Mouse (Mus musculus) hindbrain, embryonic 11.5 days (tissue): Measurements from ENCODE around the gene Ppp1r3g. TPM values are rescaled to one million over a fixed set of nuclear protein-coding genes. Genes with fewer than 3 reads are reported as not detected.

Source experiments
- ATAC-seq: fragments of 200-750 bp; cut with Nextera tagmentation; 2 replicates; pipeline ENCODE4 v1.8.0; 2017; ENCODE audit warnings: mild to moderate bottlenecking, moderate TSS enrichment, moderate library complexity; ENCODE audit not compliant: low FRiP score
- DNase-seq: peaks from one replicate; pipeline ENCODE4 v3.0.0-alpha.2; 2015; ENCODE audit warnings: low spot score
- H3K27ac ChIP-seq: fragments of 300-500 bp; sonication (generic); 2 replicates; pipeline ENCODE4 v1.5.1; 2014; ENCODE audit warnings: mild to moderate bottlenecking, low read depth, low read length
- H3K27me3 ChIP-seq: fragments of 300-500 bp; sonication (generic); 2 replicates; pipeline ENCODE4 v1.6.1; 2014; ENCODE audit warnings: mild to moderate bottlenecking, low read length, moderate library complexity, mixed read lengths; ENCODE audit not compliant: control insufficient read depth, insufficient read depth
- H3K36me3 ChIP-seq: fragments of 300-500 bp; sonication (generic); 2 replicates; pipeline ENCODE4 v1.6.1; 2014; ENCODE audit warnings: mild to moderate bottlenecking, low read length, moderate library complexity, mixed read lengths; ENCODE audit not compliant: control insufficient read depth, insufficient read depth
- H3K4me1 ChIP-seq: fragments of 300-500 bp; sonication (generic); replicated peaks from 2 replicates; pipeline ENCODE4 v1.6.1; 2014; ENCODE audit warnings: low read length, mixed read lengths; ENCODE audit not compliant: control insufficient read depth, insufficient read depth
- H3K4me2 ChIP-seq: fragments of 300-500 bp; sonication (generic); replicated peaks from 2 replicates; pipeline ENCODE4 v1.6.1; 2014; ENCODE audit warnings: mild to moderate bottlenecking, low read depth, low read length
- H3K4me3 ChIP-seq: fragments of 300-500 bp; sonication (generic); 2 replicates; pipeline ENCODE4 v1.5.1; 2014; ENCODE audit warnings: low read depth, low read length
- H3K9ac ChIP-seq: fragments of 300-500 bp; sonication (generic); 2 replicates; pipeline ENCODE4 v1.6.1; 2014; ENCODE audit warnings: low read depth, low read length
- H3K9me3 ChIP-seq: fragments of 300-500 bp; sonication (generic); 2 replicates; pipeline ENCODE4 v1.6.1; 2016; ENCODE audit warnings: low read length; ENCODE audit not compliant: control insufficient read depth
- WGBS: fragments of 180-500 bp; shearing (Covaris S2); extraction: QIAGEN DNeasy Blood & Tissue Kit; methylation state at CpG from one replicate; pipeline ENCODE4 v1.1.7; 2014; 5-methylcytosine and 5-hydroxymethylcytosine counted together
- polyA plus RNA-seq: library from polyadenylated mRNA; unstranded; fragments of >200 nt; fragmentation: Nextera tagmentation; extraction: Ambion mirVana; gene quantifications from 2 replicates; pipeline ENCODE4 v1.2.1, GENCODE M21; 2014

Ppp1r3g gene
- polyA plus RNA-seq, 1 experiment from 2014 or later: 0.76 TPM

DNA sequence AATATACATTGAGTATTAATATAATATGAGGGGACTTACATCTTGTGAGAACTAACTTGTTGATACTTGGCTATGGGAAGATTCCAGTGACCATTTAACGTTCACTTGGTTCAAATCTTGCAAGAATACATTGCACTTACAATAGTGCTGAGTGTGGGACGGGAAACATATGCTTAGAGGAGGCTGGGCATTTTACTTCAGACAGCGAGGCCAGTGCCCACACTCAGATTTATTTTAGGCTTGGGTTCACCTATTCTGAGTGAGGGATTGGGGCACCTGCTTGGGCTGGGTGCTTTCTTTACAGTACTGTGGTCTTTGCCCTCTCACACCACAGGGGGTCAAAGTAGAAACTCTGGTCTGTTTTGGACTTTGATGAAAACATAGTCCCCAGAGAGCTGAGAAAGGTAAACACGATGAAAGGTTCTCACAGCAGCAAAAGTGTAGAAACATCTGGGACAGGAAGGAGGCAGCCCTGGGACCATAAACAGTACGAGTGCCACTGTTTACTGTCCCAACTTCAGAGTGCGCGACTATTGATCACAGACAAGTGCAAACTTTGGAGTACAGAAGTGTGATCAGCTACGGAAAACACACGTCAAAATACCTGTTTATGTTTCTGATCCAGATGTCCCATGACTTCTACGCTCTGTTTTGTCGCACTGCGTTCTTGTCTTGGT lies 890 bp downstream of the Ppp1r3g start:
- no peak overlapping the region for H3K27ac ChIP-seq
- no peak for ATAC-seq
- H3K27me3 ChIP-seq: no peaks in the 10 kb centered on the region
- no peaks in the 10 kb centered on the region for H3K36me3 ChIP-seq
- no peak overlapping the region for H3K9ac ChIP-seq
- H3K4me2 ChIP-seq: no peak overlapping the region
- WGBS: 75% methylated on average over 12 of the region's 12 CpGs
- no peak overlapping the region for H3K4me3 ChIP-seq
- H3K4me1 ChIP-seq: no peaks in the 10 kb centered on the region
- no peaks in the 10 kb centered on the region for H3K9me3 ChIP-seq
- no peak for DNase-seq

DNA sequence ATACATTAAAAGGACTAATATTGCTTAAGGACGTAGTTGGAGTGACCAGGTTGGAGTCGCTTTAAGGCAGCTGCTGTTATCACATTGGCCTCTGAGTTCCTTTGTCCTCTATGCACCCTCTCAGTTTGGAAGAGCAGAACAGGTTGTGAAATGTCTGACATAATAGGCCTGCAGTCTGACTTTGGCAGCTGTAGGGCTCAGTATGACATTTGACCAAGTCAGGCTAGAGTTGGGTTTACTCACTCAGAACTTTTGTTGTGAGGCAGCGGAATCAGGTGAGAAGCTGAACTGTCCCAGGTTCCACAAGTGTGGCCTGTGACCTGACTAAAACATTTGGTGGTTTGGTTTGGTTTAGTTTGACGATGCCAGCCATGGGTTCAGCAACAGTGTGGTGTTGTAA lies 4.9 kb downstream of the Ppp1r3g start:
- DNase-seq (no peak), ATAC-seq (no peak)
- H3K4me2 ChIP-seq: no peak overlapping the region
- over 99% methylated on average over 4 of the region's 4 CpGs for WGBS
- H3K9me3 ChIP-seq: no peaks in the 10 kb centered on the region
- no peaks in the 10 kb centered on the region for H3K36me3 ChIP-seq
- peaks cover 5% of the 10 kb centered on the region for H3K27me3 ChIP-seq
- H3K9ac ChIP-seq: no peak overlapping the region
- no peaks in the 10 kb centered on the region; the same call in 1 of the 2 replicates for H3K4me1 ChIP-seq
- H3K4me3 ChIP-seq: no peak overlapping the region
- H3K27ac ChIP-seq: no peak overlapping the region

DNA sequence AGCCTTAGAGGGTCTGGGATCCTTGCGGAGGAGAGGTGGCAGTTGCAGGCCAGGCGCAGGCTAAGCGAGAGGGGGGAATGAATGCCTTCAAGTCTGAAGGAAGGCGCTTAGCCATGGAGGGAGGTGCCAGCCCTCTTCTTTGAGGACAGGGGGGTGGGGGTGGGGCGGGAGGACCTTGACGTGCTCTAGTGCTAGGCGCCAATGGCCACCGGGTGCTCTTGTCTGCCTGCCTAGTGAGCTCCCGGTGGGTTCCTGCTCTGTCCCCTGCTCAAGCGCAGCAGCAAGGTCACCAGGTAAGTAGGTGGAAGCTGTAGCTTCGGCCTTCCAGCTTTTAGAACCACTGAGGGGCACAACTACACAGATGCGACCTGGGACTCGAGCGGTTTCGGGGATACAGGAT lies 9.1 kb downstream of the Ppp1r3g start:
- no peaks in the 10 kb centered on the region for H3K36me3 ChIP-seq
- DNase-seq (no peak), ATAC-seq (peak; percentile 42; the same call in 1 of the 2 replicates)
- 1% methylated on average over 15 of the region's 15 CpGs for WGBS
- peak overlapping the region; percentile 62 for H3K4me3 ChIP-seq
- no peak overlapping the region for H3K27ac ChIP-seq
- peak overlapping the region; percentile 100 for H3K4me2 ChIP-seq
- H3K27me3 ChIP-seq: peaks cover 12% of the 10 kb centered on the region
- H3K9me3 ChIP-seq: no peaks in the 10 kb centered on the region
- no peak overlapping the region for H3K9ac ChIP-seq
- no peaks in the 10 kb centered on the region; the same call in 1 of the 2 replicates for H3K4me1 ChIP-seq

DNA sequence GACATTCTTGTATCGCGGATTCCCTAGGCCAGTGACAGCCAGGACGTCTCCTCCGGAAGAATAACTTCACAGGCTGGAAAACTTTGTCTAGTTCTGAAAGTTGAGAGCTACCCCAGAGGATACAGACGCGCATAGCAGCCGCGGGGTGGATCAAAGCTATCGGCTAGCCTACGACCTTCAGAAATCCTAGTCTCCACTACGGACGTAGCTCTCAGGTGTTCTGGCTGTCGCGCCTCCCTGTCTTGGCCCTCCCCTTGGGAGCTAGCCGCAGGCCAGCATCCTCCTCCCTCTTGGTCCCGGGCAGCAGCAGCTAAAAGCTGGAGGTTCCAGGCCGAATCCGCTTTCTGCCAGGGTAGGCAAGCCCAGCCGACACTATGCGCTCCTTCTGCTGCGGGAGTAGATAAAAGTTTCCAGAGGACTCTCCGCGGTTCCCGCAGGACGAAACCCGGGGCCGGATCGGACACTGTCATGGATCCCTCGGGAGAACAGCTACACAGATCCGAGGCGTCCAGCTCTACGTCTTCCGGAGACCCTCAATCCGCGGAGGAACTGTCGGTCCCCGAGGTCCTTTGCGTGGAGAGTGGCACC lies 9.6 kb downstream of the Ppp1r3g start:
- Histone ChIP-seq H3K4me1 (no peaks in the 10 kb centered on the region; the same call in 1 of the 2 replicates), H3K27ac (no peak overlapping the region), H3K27me3 (peaks cover 12% of the 10 kb centered on the region), H3K4me3 (peak overlapping the region; percentile 62), H3K36me3 (no peaks in the 10 kb centered on the region), H3K9ac (peak overlapping the region; percentile 50), H3K9me3 (no peaks in the 10 kb centered on the region), H3K4me2 (peak overlapping the region; percentile 100)
- under 1% methylated on average over 38 of the region's 38 CpGs for WGBS
- DNase-seq (peak; percentile 53), ATAC-seq (peak; percentile 73)

DNA sequence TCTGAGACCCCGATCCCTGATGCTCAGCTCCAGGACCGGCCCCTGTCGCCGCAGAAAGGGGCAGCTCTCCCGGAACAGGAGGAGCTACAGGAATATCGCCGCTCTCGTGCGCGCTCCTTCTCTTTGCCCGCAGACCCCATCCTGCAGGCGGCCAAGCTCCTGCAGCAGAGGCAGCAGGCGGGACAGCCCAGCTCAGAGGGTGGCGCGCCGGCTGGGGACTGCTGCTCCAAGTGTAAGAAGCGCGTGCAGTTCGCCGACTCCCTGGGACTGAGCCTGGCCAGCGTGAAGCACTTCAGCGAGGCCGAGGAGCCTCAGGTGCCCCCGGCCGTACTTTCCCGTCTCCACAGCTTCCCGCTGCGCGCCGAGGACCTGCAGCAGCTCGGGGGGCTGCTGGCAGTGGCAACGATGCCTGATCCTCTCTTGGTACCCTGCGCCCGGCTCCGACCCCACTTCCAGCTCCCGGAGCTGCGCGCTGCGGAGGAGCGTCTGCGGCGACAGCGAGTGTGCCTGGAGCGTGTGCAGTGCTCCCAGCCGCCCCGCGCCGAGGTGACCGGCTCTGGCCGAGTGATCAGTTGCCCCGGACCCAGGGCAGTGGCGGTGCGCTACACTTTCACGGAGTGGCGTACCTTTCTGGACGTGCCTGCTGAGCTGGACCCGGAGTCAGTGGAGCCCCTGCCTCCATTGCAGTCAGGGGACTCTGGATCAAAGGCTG lies 10.2 kb downstream of the Ppp1r3g start:
- under 1% methylated on average over 54 of the region's 57 CpGs for WGBS

DNA sequence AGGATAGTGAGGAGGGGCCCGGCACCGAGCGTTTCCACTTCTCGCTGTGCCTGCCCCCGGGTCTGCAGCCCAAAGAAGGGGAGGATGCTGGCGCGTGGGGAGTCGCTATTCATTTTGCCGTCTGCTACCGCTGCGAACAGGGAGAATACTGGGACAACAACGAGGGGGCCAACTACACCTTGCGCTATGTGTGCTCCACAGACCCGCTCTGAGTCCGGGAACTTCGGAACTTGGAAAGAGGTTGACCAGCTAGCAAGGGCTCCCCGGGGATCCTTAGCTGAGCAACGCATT lies 10.7 kb downstream of the Ppp1r3g start:
- no peak overlapping the region for H3K27ac ChIP-seq
- WGBS: under 1% methylated on average over 18 of the region's 18 CpGs
- peak overlapping the region; percentile 100 for H3K4me2 ChIP-seq
- DNase-seq (peak; percentile 53), ATAC-seq (peak; percentile 1; the same call in 1 of the 2 replicates)
- no peaks in the 10 kb centered on the region; the same call in 1 of the 2 replicates for H3K4me1 ChIP-seq
- peaks cover 12% of the 10 kb centered on the region for H3K27me3 ChIP-seq
- peak overlapping the region; percentile 62 for H3K4me3 ChIP-seq
- no peaks in the 10 kb centered on the region for H3K36me3 ChIP-seq
- H3K9ac ChIP-seq: peak overlapping the region; percentile 50
- H3K9me3 ChIP-seq: no peaks in the 10 kb centered on the region

More for the DNA sequence above, 10.2 kb downstream of the Ppp1r3g start:
- Histone ChIP-seq H3K9ac (peak overlapping the region; percentile 50), H3K27ac (no peak overlapping the region), H3K4me1 (no peaks in the 10 kb centered on the region; the same call in 1 of the 2 replicates), H3K27me3 (peaks cover 12% of the 10 kb centered on the region), H3K4me3 (peak overlapping the region; percentile 62), H3K4me2 (peak overlapping the region; percentile 100), H3K9me3 (no peaks in the 10 kb centered on the region), H3K36me3 (no peaks in the 10 kb centered on the region)
- DNase-seq: peak; percentile 70
- ATAC-seq: peak; percentile 78

DNA sequence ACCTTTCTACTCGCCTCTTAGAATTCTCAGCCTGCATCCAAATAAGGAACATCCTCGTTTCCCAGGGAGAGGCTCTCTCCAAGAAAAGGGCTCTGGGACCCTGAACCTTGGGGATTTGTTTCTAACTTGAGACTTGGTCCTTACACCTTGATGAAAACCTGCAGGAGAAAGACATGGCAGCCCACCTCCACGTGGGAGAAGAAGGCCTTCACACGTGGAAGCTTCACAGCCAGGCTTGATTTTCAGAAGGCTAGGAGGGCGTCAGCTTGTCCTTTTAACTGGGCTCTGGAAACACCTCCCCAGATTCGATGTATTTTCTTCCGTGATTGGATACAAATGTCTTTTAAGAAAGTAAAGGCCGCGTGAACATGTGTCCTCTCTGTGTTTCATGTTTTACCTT lies 11.2 kb downstream of the Ppp1r3g start:
- Histone ChIP-seq H3K36me3 (no peaks in the 10 kb centered on the region), H3K9ac (no peak overlapping the region), H3K4me2 (peak overlapping the region; percentile 100), H3K4me1 (no peaks in the 10 kb centered on the region; the same call in 1 of the 2 replicates), H3K9me3 (no peaks in the 10 kb centered on the region), H3K27me3 (peaks cover 12% of the 10 kb centered on the region), H3K27ac (no peak overlapping the region), H3K4me3 (peak overlapping the region; percentile 62)
- 32% methylated on average over 9 of the region's 9 CpGs for WGBS
- DNase-seq (no peak), ATAC-seq (no peak)

DNA sequence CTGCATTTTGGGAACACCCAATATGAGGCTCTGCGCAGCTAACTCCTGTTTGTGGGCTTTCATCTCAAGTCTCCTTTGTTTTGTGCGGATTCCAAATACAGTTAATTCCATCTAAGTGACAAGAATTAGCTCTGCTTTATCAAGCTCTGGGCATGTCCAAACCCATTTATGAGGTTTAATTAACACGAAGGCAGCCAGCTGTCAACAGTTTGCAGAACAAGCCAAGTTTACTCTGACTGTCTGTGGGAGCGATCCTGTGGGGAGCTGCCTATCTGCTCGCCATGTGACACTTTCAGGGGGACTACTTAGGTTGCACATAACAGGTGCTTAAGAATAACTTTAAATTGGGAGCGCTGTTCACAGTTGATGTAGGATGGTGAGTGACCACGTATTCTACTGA lies 18.3 kb downstream of the Ppp1r3g start:
- Histone ChIP-seq H3K27me3 (no peaks in the 10 kb centered on the region), H3K4me2 (no peak overlapping the region), H3K4me1 (no peaks in the 10 kb centered on the region), H3K36me3 (no peaks in the 10 kb centered on the region), H3K9me3 (no peaks in the 10 kb centered on the region), H3K27ac (no peak overlapping the region), H3K4me3 (no peak overlapping the region), H3K9ac (no peak overlapping the region)
- no peak for ATAC-seq
- 91% methylated on average over 7 of the region's 7 CpGs for WGBS
- no peak for DNase-seq
